ENCODE assay signal across 8 mouse cellular contexts in the genomic region with DNA sequence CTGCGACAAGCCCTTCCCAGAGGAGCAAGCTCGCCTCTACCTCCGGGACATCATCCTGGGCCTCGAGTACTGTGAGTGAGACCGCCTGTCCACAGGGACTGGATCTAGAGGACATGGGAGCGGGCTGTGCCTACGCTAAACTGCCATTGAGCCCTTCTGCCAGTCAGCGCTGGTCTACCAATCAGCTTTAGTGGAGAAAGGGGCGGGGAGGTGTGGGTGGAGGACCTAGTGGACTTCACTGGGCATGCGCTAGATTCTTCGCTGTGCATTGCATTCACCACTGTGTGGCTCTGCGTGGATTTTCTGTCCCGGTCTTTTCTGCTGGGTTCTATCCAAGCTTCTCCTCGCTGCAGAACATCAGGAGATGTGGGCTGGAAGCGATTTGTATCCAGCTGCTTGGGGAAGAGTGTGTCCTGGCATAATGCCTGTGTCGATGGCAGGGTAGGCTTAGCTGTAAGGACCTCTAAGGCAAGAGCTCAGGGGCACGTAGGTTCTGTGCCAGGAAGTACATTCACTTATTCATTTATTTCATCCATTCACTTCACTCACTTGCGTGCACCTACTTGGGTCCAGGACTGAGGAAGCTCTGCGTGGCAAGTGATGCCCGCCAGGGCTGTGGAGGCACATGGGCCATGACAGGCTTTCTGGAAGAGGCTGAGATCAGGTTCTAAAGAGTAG. TPM values are rescaled to one million over a fixed set of nuclear protein-coding genes. Genes with fewer than 3 reads are reported as not detected.
DNase-seq lines count a peak whose midpoint lies in the region; ATAC-seq and TF ChIP-seq lines count a peak whose summit lies in the region.

No protein-coding gene starts in this region.

- peak; percentile 93 to 95 for DNase-seq in kidney, postnatal 25 days
- DNase-seq in naive thymus-derived CD4-positive, alpha-beta T cell, adult 2 months (ENCODE audit: low read depth) = peak; percentile 83
- DNase-seq in spleen, postnatal 4 days (ENCODE audit: low spot score in 2 of 2) = peak; percentile 73 to 79

- H3K4me2 ChIP-seq in forebrain, embryonic 12.5 days = peak overlapping the region; percentile 56
- peak overlapping the region; percentile 80 for H3K4me2 ChIP-seq in heart, embryonic 16.5 days (ENCODE audit: low read depth, low read length)
- peak overlapping the region; percentile 67 for H3K4me2 ChIP-seq in liver, embryonic 12.5 days

- TF ChIP-seq CTCF in E14TG2a.4 (conservative IDR thresholded peaks at IDR 0.05; ENCODE audit: low read length) = no peak

- H3K9ac ChIP-seq in forebrain, embryonic 12.5 days = peak overlapping the region; percentile 56
- peak overlapping the region; percentile 68 for H3K9ac ChIP-seq in heart, embryonic 16.5 days (ENCODE audit: low read length)
- H3K9ac ChIP-seq in liver, embryonic 12.5 days = 0 out of 2 replicates have a peak overlapping the region, but pooled peaks have one; percentile 36

- H3K4me3 ChIP-seq in E14TG2a.4 (replicated peaks; ENCODE audit: low read length) = peak overlapping the region; percentile 63
- H3K4me3 ChIP-seq in forebrain, embryonic 12.5 days (replicated peaks) = peak overlapping the region; percentile 25
- peak overlapping the region; percentile 42 for H3K4me3 ChIP-seq in heart, embryonic 16.5 days (ENCODE audit: low read length)
- H3K4me3 ChIP-seq in liver, embryonic 12.5 days = peak overlapping the region; percentile 25

- 28% methylated on average over 20 of the region's 20 CpGs for WGBS in forebrain, embryonic 12.5 days
- WGBS in heart, embryonic 16.5 days = 27% methylated on average over 20 of the region's 20 CpGs
- WGBS in liver, embryonic 12.5 days (ENCODE audit: insufficient replicate concordance) = 38% methylated on average over 20 of the region's 20 CpGs

- H3K27me3 ChIP-seq in E14TG2a.4 (ENCODE audit: insufficient read depth, low read length) = peaks cover 6% of the 10 kb centered on the region; the same call in 1 of the 2 replicates
- H3K27me3 ChIP-seq in forebrain, embryonic 12.5 days = no peaks in the 10 kb centered on the region; the same call in 1 of the 2 replicates
- no peaks in the 10 kb centered on the region for H3K27me3 ChIP-seq in heart, embryonic 16.5 days (ENCODE audit: control insufficient read depth, insufficient read depth, low read length)
- H3K27me3 ChIP-seq in liver, embryonic 12.5 days (replicated peaks) = no peaks in the 10 kb centered on the region

- peaks cover 31% of the 10 kb centered on the region for H3K4me1 ChIP-seq in E14TG2a.4 (replicated peaks; ENCODE audit: low read depth, low read length)
- H3K4me1 ChIP-seq in forebrain, embryonic 12.5 days = peaks cover 14% of the 10 kb centered on the region
- peaks cover 10% of the 10 kb centered on the region for H3K4me1 ChIP-seq in heart, embryonic 16.5 days (ENCODE audit: control insufficient read depth, insufficient read depth, low read length)
- H3K4me1 ChIP-seq in liver, embryonic 12.5 days = peaks cover 8% of the 10 kb centered on the region; the same call in 1 of the 2 replicates

- H3K27ac ChIP-seq in forebrain, embryonic 12.5 days = peak overlapping the region; percentile 43
- peak overlapping the region; percentile 73 for H3K27ac ChIP-seq in heart, embryonic 16.5 days (ENCODE audit: low read length)
- H3K27ac ChIP-seq in liver, embryonic 12.5 days = no peak overlapping the region

- no peaks in the 10 kb centered on the region for H3K36me3 ChIP-seq in E14TG2a.4 (ENCODE audit: insufficient read depth, low read length)
- no peaks in the 10 kb centered on the region for H3K36me3 ChIP-seq in forebrain, embryonic 12.5 days (replicated peaks)
- no peaks in the 10 kb centered on the region for H3K36me3 ChIP-seq in heart, embryonic 16.5 days (ENCODE audit: control insufficient read depth, insufficient read depth)
- H3K36me3 ChIP-seq in liver, embryonic 12.5 days = no peaks in the 10 kb centered on the region

- ATAC-seq in cerebellum, adult (ENCODE audit: insufficient number of reproducible peaks, low FRiP score, low TSS enrichment) = peak; percentile 95
- ATAC-seq in forebrain, embryonic 12.5 days (ENCODE audit: low FRiP score) = peak; percentile 95
- ATAC-seq in heart, embryonic 16.5 days (replicated peaks; ENCODE audit: extremely low read depth, insufficient read depth, low FRiP score) = peak; percentile 90
- peak; percentile 85 for ATAC-seq in liver, embryonic 12.5 days

- H3K9me3 ChIP-seq in E14TG2a.4 (ENCODE audit: low read length) = no peaks in the 10 kb centered on the region
- no peaks in the 10 kb centered on the region for H3K9me3 ChIP-seq in forebrain, embryonic 12.5 days
- no peaks in the 10 kb centered on the region for H3K9me3 ChIP-seq in heart, embryonic 16.5 days (replicated peaks; ENCODE audit: control insufficient read depth, low read length)
- no peaks in the 10 kb centered on the region for H3K9me3 ChIP-seq in liver, embryonic 12.5 days (replicated peaks)

RNA-seq across cellular contexts. Expression of a gene that starts 12.2 kb away (rescaled TPM):
- 9.0 and 9.7 TPM in 2 replicates for polyA plus RNA-seq in forebrain, embryonic 12.5 days (2016; fragmentation: Nextera tagmentation; extraction: Ambion mirVana)
- 3.4 and 3.7 TPM in 2 replicates for polyA plus RNA-seq in heart, embryonic 16.5 days (2015; fragmentation: Nextera tagmentation; extraction: Ambion mirVana)
- polyA plus RNA-seq in liver, embryonic 12.5 days (2016; fragmentation: Nextera tagmentation; extraction: Ambion mirVana) = 1.8 and 1.9 TPM in 2 replicates

RNA-seq across cellular contexts. Expression of a gene that starts 16.6 kb away (rescaled TPM):
- 12.4 and 13.6 TPM in 2 replicates for polyA plus RNA-seq in forebrain, embryonic 12.5 days (2016; fragmentation: Nextera tagmentation; extraction: Ambion mirVana)
- polyA plus RNA-seq in heart, embryonic 16.5 days (2015; fragmentation: Nextera tagmentation; extraction: Ambion mirVana) = 10.1 and 11.5 TPM in 2 replicates
- 7.5 and 7.9 TPM in 2 replicates for polyA plus RNA-seq in liver, embryonic 12.5 days (2016; fragmentation: Nextera tagmentation; extraction: Ambion mirVana)

RNA-seq across cellular contexts. Expression of a gene that starts 32.1 kb away (rescaled TPM):
- 0.52 and 0.74 TPM in 2 replicates for polyA plus RNA-seq in forebrain, embryonic 12.5 days (2016; fragmentation: Nextera tagmentation; extraction: Ambion mirVana)
- polyA plus RNA-seq in heart, embryonic 16.5 days (2015; fragmentation: Nextera tagmentation; extraction: Ambion mirVana) = 3.0 and 5.6 TPM in 2 replicates
- polyA plus RNA-seq in liver, embryonic 12.5 days (2016; fragmentation: Nextera tagmentation; extraction: Ambion mirVana) = 12.7 and 15.0 TPM in 2 replicates

RNA-seq across cellular contexts. Expression of a gene that starts 59.4 kb away (rescaled TPM):
- polyA plus RNA-seq in forebrain, embryonic 12.5 days (2016; fragmentation: Nextera tagmentation; extraction: Ambion mirVana) = 0.37 and 0.38 TPM in 2 replicates
- 1.4 and 2.2 TPM in 2 replicates for polyA plus RNA-seq in heart, embryonic 16.5 days (2015; fragmentation: Nextera tagmentation; extraction: Ambion mirVana)
- 0.14 and 0.19 TPM in 2 replicates for polyA plus RNA-seq in liver, embryonic 12.5 days (2016; fragmentation: Nextera tagmentation; extraction: Ambion mirVana)
